Mouse (Mus musculus): Measurements from ENCODE around the gene Zfp683. TPM values are rescaled to one million over a fixed set of nuclear protein-coding genes. Genes with fewer than 3 reads are reported as not detected.
A peak's percentile ranks its signal among the peaks of the same experiment; 100 is the strongest.

The Zfp683 gene
- polyA plus RNA-seq, 1 experiment from 2014 or later: not detected

DNA sequence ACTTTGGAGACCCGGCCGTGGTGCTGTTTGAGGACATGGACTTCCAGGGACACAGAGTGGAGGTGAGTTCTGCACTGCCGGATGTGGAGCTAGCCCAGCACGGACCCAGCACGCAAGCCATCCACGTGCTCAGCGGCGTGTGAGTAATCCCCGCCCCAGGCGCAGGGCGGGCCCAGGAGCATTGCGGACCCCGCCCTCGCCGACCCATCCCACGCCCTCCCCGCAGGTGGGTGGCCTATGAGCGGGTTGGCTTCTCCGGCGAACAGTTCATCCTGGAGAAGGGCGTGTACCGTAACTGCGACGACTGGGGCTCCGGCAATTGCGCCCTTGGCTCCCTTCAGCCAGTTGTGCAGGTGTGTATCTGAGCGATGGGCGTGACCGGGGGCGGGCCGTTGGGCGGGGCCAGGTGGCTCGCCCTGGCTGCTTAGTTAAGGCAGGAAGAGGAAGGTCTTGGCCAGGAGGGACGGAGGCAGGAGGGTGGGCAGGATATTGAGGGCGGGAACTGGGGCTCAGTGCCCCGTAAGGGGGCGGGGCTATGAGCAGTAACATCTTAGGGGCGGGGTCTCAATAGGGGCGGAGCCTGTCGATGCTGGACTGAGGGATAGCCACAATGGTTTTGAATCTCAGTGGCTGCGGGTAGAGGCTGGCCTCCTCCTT, 28.2 kb downstream of the Zfp683 start:
- H3K4me3 ChIP-seq: peak overlapping the region; percentile 42
- under 1% methylated on average over 41 of the region's 41 CpGs for WGBS
- 0 out of 2 replicates have a peak overlapping the region, but pooled peaks have one; percentile 5 for H3K9ac ChIP-seq
- peak overlapping the region; percentile 32; the same call in 1 of the 2 replicates for H3K27ac ChIP-seq
- peak overlapping the region; percentile 71 for H3K4me2 ChIP-seq
- H3K27me3 ChIP-seq: no peaks in the 10 kb centered on the region
- H3K4me1 ChIP-seq: peaks cover 6% of the 10 kb centered on the region
- H3K9me3 ChIP-seq: no peaks in the 10 kb centered on the region
- peak; percentile 87 for ATAC-seq (ENCODE audit: borderline replicate concordance, extremely low read depth, low FRiP score, low TSS enrichment)
- no peaks in the 10 kb centered on the region for H3K36me3 ChIP-seq

GRCm38 (mm10) chr4:134082460-134082859, 28.8 kb downstream of the Zfp683 start:
- Histone ChIP-seq H3K9ac (no peak overlapping the region), H3K27ac (no peak overlapping the region), H3K4me1 (peaks cover 6% of the 10 kb centered on the region), H3K4me2 (peak overlapping the region; percentile 71), H3K9me3 (no peaks in the 10 kb centered on the region), H3K4me3 (peak overlapping the region; percentile 42), H3K36me3 (no peaks in the 10 kb centered on the region), H3K27me3 (no peaks in the 10 kb centered on the region)
- ATAC-seq (ENCODE audit: borderline replicate concordance, extremely low read depth, low FRiP score, low TSS enrichment): no peak
- 11% methylated on average over 7 of the region's 7 CpGs for WGBS

DNA sequence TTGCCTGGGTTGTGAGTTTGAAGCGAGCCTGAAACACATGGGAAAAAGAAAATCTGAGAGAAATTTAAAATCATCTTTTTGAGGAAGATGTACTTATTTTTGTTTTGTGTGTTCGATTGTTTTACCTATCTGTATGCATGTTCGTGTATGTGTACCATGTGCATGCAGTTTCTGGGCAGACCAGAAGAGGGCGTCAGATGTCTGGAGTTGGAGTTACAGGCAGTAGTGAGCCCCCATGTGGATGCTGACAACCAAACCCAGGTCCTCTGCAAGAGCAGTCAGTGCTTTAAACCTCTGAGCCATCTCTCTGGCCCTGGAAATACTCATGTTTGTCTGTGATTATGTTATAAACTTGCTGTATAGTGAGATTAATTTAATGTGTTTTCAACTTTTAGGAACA, 31.4 kb downstream of the Zfp683 start:
- ATAC-seq (ENCODE audit: borderline replicate concordance, extremely low read depth, low FRiP score, low TSS enrichment): no peak
- no peaks in the 10 kb centered on the region for H3K36me3 ChIP-seq
- 80% methylated on average over 4 of the region's 4 CpGs for WGBS
- no peak overlapping the region for H3K27ac ChIP-seq
- no peaks in the 10 kb centered on the region for H3K27me3 ChIP-seq
- no peak overlapping the region for H3K4me2 ChIP-seq
- H3K4me3 ChIP-seq: no peak overlapping the region
- no peak overlapping the region for H3K9ac ChIP-seq
- H3K9me3 ChIP-seq: no peaks in the 10 kb centered on the region
- H3K4me1 ChIP-seq: peaks cover 6% of the 10 kb centered on the region

DNA sequence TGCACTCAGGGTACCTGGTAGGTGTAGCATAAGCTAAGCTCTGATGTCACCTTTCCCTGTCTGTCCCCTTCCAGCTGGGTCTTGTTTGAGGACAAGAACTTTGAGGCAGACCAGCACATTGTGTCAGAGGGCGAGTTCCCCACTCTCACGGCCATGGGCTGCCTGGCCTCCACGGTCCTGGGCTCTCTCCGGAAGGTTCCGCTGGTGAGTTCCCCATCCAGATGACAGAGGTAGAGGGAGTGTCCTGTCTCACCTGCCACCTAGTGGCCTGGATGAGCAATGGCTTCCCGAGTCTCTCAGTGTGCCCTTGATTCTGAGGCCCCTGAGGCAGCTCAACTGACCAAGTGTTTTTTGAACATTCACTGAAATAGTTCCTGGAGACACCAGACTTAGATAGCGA, 33.8 kb downstream of the Zfp683 start:
- H3K27ac ChIP-seq: no peak overlapping the region
- no peaks in the 10 kb centered on the region for H3K9me3 ChIP-seq
- no peak for ATAC-seq (ENCODE audit: borderline replicate concordance, extremely low read depth, low FRiP score, low TSS enrichment)
- no peaks in the 10 kb centered on the region for H3K27me3 ChIP-seq
- no peak overlapping the region for H3K9ac ChIP-seq
- WGBS: 29% methylated on average over 7 of the region's 7 CpGs
- H3K36me3 ChIP-seq: no peaks in the 10 kb centered on the region
- no peak overlapping the region for H3K4me2 ChIP-seq
- no peak overlapping the region for H3K4me3 ChIP-seq
- H3K4me1 ChIP-seq: no peaks in the 10 kb centered on the region

DNA sequence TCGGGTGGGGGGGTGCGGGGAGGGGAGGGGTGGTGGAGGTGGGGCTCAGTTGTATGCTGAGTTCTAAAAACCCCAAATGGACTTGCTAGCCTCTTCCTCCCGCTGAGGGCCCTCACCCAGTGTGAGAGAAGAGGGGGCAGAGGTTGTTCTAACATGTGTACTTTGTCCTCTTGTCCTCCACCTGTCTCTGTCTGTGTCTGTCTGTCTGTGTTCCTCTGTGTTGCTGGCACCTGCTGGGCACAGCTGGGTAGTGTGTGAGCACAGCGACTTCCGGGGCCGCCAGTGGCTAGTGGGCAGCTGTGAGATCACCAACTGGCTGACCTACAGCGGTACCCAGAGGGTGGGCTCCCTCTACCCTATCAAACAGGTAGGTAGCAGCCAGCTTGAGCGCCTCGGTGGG, 35.4 kb downstream of the Zfp683 start:
- Histone ChIP-seq H3K9ac (no peak overlapping the region), H3K4me3 (no peak overlapping the region), H3K9me3 (no peaks in the 10 kb centered on the region), H3K27ac (no peak overlapping the region), H3K36me3 (no peaks in the 10 kb centered on the region), H3K4me2 (no peak overlapping the region), H3K27me3 (no peaks in the 10 kb centered on the region), H3K4me1 (no peaks in the 10 kb centered on the region)
- no peak for ATAC-seq (ENCODE audit: borderline replicate concordance, extremely low read depth, low FRiP score, low TSS enrichment)
- 75% methylated on average over 9 of the region's 9 CpGs for WGBS

DNA sequence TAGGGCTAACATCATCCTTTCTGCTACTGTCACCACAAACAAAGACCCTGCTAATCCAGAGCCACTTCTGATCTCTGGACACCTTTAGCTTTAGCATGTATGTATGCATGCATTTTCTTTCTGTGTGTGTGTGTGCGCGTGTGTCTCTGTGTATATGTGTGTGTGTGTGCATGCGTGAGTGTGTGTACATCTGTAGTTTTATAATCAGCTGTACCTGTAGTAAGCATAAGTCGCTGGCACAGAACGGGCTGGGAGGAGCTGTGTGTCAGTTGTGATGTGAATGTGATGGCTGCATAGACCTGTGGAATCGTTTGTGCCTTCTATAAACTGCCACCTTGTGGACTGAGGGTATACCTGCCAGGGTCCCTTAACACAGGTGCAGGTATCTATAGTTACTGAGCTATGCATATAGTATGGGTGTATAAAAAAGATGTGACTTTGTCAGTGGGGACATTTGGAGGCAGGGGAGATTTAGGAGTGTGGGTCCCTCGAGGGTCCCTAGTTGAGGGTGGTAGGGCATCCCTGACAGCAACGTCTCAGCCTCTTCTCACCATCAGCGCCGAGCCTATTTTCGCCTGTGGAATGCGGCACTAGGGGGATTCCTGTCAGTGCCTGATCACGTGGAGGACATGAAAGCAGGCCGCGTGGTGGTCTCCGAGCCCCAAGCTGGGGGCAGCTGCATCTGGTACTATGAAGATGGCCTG, 37.0 kb downstream of the Zfp683 start:
- no peaks in the 10 kb centered on the region for H3K36me3 ChIP-seq
- H3K27me3 ChIP-seq: no peaks in the 10 kb centered on the region
- no peaks in the 10 kb centered on the region for H3K9me3 ChIP-seq
- no peak overlapping the region for H3K27ac ChIP-seq
- no peaks in the 10 kb centered on the region for H3K4me1 ChIP-seq
- H3K9ac ChIP-seq: no peak overlapping the region
- WGBS: 72% methylated on average over 16 of the region's 16 CpGs
- no peak overlapping the region for H3K4me3 ChIP-seq
- no peak for ATAC-seq (ENCODE audit: borderline replicate concordance, extremely low read depth, low FRiP score, low TSS enrichment)
- H3K4me2 ChIP-seq: no peak overlapping the region

DNA sequence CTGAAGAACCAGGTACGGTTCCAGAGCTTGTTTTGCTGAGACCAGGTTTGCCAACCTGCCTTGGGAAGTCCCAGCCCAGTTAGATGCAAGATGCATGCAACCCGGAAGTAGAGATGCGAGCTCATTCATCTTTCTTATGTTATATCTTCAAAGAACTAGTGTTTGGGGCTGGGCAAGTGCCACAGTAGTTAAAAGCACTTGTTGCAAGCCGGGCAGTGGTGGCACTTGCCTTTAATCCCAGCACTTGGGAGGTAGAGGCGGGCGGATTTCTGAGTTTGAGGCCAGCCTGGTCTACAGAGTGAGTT, 37.5 kb downstream of the Zfp683 start:
- 78% methylated on average over 6 of the region's 6 CpGs for WGBS
- no peak overlapping the region for H3K4me2 ChIP-seq

DNA sequence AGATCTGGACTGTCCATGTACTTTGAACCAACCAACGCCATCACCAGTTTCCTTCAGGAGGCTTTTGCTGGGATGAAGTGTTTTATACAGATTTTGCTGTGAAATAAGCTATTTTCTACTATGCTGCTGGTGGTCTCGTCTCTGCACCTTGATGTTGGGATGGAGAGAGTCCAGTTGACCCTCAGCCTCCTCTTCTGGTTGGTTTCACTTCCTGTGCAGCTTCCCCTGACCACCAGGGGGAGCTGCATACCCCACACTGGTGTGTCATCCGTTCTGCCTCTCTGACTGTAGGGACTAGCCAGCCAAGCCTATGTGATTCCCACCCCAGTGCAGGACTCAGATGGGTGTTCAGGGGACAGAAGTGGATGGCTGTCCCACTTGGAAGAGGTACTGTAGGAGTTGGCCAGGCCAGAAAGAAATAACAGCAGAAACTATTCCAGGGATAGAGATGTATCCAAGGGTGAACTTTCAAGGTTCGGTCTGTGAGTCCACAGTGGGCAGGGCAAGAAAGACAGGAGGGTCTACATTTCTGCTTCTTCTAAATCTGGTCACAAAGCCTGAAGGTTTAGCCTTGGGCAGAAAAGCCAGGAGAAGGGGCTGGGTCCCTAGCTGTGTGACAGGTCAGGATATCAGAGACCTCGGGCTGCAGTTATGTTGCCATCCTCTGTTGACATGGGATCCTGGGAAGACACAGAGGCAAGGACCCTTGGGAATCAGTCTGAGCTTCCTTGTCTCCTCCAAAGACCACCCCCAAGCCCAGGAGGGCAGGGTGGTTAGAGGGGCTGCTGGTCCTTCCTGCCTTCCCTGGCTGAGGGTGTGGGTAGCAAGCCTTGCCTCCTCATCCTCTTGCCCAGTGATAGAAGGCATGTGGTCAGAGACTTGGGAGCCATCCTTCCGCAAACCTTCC, 39.0 kb downstream of the Zfp683 start:
- Histone ChIP-seq H3K36me3 (no peaks in the 10 kb centered on the region), H3K27me3 (no peaks in the 10 kb centered on the region), H3K27ac (no peak overlapping the region), H3K4me1 (no peaks in the 10 kb centered on the region), H3K9ac (no peak overlapping the region), H3K4me2 (no peak overlapping the region), H3K9me3 (no peaks in the 10 kb centered on the region), H3K4me3 (no peak overlapping the region)
- no peak for ATAC-seq (ENCODE audit: borderline replicate concordance, extremely low read depth, low FRiP score, low TSS enrichment)
- WGBS: 67% methylated on average over 6 of the region's 6 CpGs

More for the DNA sequence above, 37.5 kb downstream of the Zfp683 start:
- H3K4me1 ChIP-seq: no peaks in the 10 kb centered on the region
- H3K4me3 ChIP-seq: no peak overlapping the region
- no peak overlapping the region for H3K9ac ChIP-seq
- no peaks in the 10 kb centered on the region for H3K36me3 ChIP-seq
- no peaks in the 10 kb centered on the region for H3K9me3 ChIP-seq
- no peak for ATAC-seq (ENCODE audit: borderline replicate concordance, extremely low read depth, low FRiP score, low TSS enrichment)
- no peak overlapping the region for H3K27ac ChIP-seq
- no peaks in the 10 kb centered on the region for H3K27me3 ChIP-seq

DNA sequence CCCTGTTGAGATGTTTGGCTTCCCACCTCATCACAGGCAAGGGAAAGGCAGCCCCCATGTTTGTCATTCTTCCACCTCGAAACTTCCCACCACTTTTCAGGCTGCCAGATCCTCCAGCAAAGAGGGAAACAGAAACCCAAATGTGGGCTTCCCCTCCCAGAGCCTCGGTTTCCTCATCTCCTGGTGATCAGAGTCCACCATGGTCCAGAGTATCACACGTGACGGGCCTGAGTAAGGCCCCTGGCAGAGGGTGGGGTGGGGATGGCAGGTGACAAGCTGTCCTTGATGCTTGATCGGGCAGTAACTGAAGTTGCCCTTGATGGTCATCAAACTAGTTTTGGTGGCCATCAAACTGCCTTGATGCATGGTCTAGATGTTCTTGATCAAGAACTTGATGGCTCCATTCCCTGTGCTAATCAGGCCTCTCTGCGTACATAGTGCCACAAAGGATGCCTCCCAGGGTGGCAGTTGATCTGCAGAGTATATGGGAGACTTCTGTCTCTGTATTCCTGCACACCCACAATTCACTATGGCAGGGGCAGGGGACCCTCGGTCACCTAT, 40.4 kb downstream of the Zfp683 start:
- no peak for ATAC-seq (ENCODE audit: borderline replicate concordance, extremely low read depth, low FRiP score, low TSS enrichment)
- 74% methylated on average over 7 of the region's 7 CpGs for WGBS
- Histone ChIP-seq H3K27ac (no peak overlapping the region), H3K4me1 (no peaks in the 10 kb centered on the region), H3K36me3 (no peaks in the 10 kb centered on the region), H3K4me2 (no peak overlapping the region), H3K4me3 (no peak overlapping the region), H3K27me3 (no peaks in the 10 kb centered on the region), H3K9me3 (no peaks in the 10 kb centered on the region), H3K9ac (no peak overlapping the region)

DNA sequence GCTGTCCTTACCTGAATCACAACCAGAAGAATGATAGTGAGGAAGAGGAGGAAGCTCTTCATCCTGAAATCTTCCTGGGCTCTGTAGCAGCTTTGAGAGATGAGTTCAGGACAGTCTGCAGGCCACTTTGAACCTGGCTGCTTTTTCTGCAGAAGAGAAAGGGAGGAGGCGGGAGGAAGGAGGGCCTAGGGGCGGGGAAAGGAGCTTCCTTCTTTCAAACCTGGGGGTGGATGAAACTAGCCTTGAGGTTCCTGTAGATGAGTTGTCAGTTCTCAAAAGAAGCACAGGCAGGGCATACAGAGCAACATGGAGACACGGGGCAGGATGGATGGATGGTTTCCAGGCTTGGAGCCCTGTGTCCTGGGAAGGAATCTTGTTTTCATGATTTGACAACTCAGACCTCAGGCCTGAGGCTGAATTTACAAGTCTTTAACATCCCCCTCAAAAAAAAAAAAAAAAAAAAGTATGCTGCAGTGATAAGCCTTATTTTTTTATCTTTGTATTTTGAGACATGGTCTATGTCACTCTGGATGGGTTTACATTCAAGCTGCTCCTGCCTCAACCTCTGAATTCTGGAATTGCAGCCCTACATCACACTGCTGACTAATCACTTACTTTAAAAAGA, 41.4 kb downstream of the Zfp683 start, which contains the start of gene Cd52:
Gene Cd52, minus strand, starts transcription at position 160 of the 625 bp plus-strand sequence.
- Histone ChIP-seq H3K9ac (no peak within 1 kb of the TSS), H3K27me3 (no peaks in the 10 kb centered on the region), H3K9me3 (no peaks in the 10 kb centered on the region), H3K27ac (no peak within 1 kb of the TSS), H3K4me3 (no peak within 1 kb of the TSS), H3K4me1 (no peaks in the 10 kb centered on the region), H3K36me3 (no peaks in the 10 kb centered on the region), H3K4me2 (no peak within 1 kb of the TSS)
- 70% methylated on average over 3 of the region's 3 CpGs for WGBS
- no peak for ATAC-seq (ENCODE audit: borderline replicate concordance, extremely low read depth, low FRiP score, low TSS enrichment)

GRCm38 (mm10) chr4:134096120-134096519, 42.5 kb downstream of the Zfp683 start:
- no peak for ATAC-seq (ENCODE audit: borderline replicate concordance, extremely low read depth, low FRiP score, low TSS enrichment)
- no peak overlapping the region for H3K27ac ChIP-seq
- H3K36me3 ChIP-seq: no peaks in the 10 kb centered on the region
- 82% methylated on average over 3 of the region's 3 CpGs for WGBS
- H3K9ac ChIP-seq: no peak overlapping the region
- H3K4me3 ChIP-seq: no peak overlapping the region
- H3K27me3 ChIP-seq: no peaks in the 10 kb centered on the region
- H3K4me1 ChIP-seq: no peaks in the 10 kb centered on the region
- no peak overlapping the region for H3K4me2 ChIP-seq
- H3K9me3 ChIP-seq: no peaks in the 10 kb centered on the region
